8 mouse cellular contexts compared by ENCODE assay signal in genomic region chr1:87111719-87112354, GRCm38 (mm10). TPM values are rescaled to one million over a fixed set of nuclear protein-coding genes. Genes with fewer than 3 reads are reported as not detected.
DNase-seq lines count a peak whose midpoint lies in the region; ATAC-seq and TF ChIP-seq lines count a peak whose summit lies in the region.
"Had no signal": no experiment of that assay in that cellular context is flagged by ENCODE, and none has a peak within 500 bp of the region (broad histone marks: within the 10 kb centered on the region; RNA-seq: fewer than 3 reads in every experiment).

No protein-coding gene starts in this region.

- POLR2A ChIA-PET in Patski (lab: Charles Lee) = no interaction called here

- no peak overlapping the region for H3K9ac ChIP-seq in ES-Bruce4 (ENCODE audit: low read depth, poor library complexity, severe bottlenecking)

- TF ChIP-seq CTCF in layer of hippocampus, adult 2 months (conservative IDR thresholded peaks at IDR 0.05) = peak; percentile 71
- TF ChIP-seq CTCF in ES-Bruce4 (IDR thresholded peaks at IDR 0.05; ENCODE audit: low read depth, low read length) = peak; percentile 59
- peak; percentile 51 for TF ChIP-seq CTCF in Patski (IDR thresholded peaks at IDR 0.05)

- no peaks in the 10 kb centered on the region for H3K4me1 ChIP-seq in ES-Bruce4 (ENCODE audit: control insufficient read depth, insufficient read depth, low read length)

- no peaks in the 10 kb centered on the region for H3K36me3 ChIP-seq in ES-Bruce4 (ENCODE audit: control insufficient read depth, insufficient read depth, low read length, poor library complexity, severe bottlenecking)

- no peak overlapping the region for H3K4me3 ChIP-seq in layer of hippocampus, adult 2 months
- no peak overlapping the region for H3K4me3 ChIP-seq in ES-Bruce4 (ENCODE audit: low read depth, low read length)

- no peaks in the 10 kb centered on the region for H3K9me3 ChIP-seq in ES-Bruce4 (replicated peaks; ENCODE audit: control insufficient read depth, insufficient read depth, low read length, poor library complexity, severe bottlenecking)

- no peak for TF ChIP-seq EP300 in ES-Bruce4 (IDR thresholded peaks at IDR 0.05; ENCODE audit: insufficient read depth, low read depth, low read length)

- CTCF ChIA-PET in Patski (lab: Charles Lee) = interaction anchor here (1.1 kb wide), 1 partner anchor 18 kb away, joined by 3 read pairs; no protein-coding TSS in a partner anchor

- no peak overlapping the region for H3K27ac ChIP-seq in layer of hippocampus, adult 2 months
- no peak overlapping the region for H3K27ac ChIP-seq in ES-Bruce4 (ENCODE audit: insufficient read depth, low read length)

- no peak for ATAC-seq in Patski

- no peak for TF ChIP-seq POLR2A in ES-Bruce4 (IDR thresholded peaks at IDR 0.05; ENCODE audit: insufficient read depth, low read length)

- no peaks in the 10 kb centered on the region; the same call in 1 of the 2 replicates for H3K27me3 ChIP-seq in ES-Bruce4 (ENCODE audit: control insufficient read depth, insufficient read depth, low read length, poor library complexity, severe bottlenecking)
- H3K27me3 ChIP-seq in Patski = no peaks in the 10 kb centered on the region

- in situ Hi-C loops in Patski (cut with MboI; ENCODE audit: low pct_unique_long_range_greater_than_20kb) = no loop called here

- DNase-seq in layer of hippocampus, adult 2 months (ENCODE audit: low spot score in 2 of 2) = peak in 1 of 2 experiments; percentile 35
- DNase-seq in layer of hippocampus, adult 9-10 months (ENCODE audit: low spot score) = no peak
- DNase-seq in Patski (ENCODE audit: low read depth, low spot score) = no peak
- peak; percentile 39 for DNase-seq in heart, postnatal 4 days
- DNase-seq in retina, postnatal 1 day = peak; percentile 58
- DNase-seq in urinary bladder, postnatal 10 days (ENCODE audit: low spot score) = no peak

RNA-seq across cellular contexts. Expression of gene Alpi, which starts 10.4 kb away (rescaled TPM):
- total RNA-seq in layer of hippocampus, adult 2 months (2021) = under 1 TPM in 1 of 2 experiments, not detected in 1; 0.15 TPM
- polyA plus RNA-seq in ES-Bruce4 (2011; ENCODE audit: insufficient read depth, insufficient read length, low read depth, missing spikeins) (not detected in 2 replicates), Patski (2021) (0.04 TPM)
- not detected for total RNA-seq in heart, postnatal 4 days (2021)

RNA-seq across cellular contexts. Expression of gene Akp3, which starts 12.9 kb away (rescaled TPM):
- total RNA-seq in layer of hippocampus, adult 2 months (2021) = not detected
- polyA plus RNA-seq in ES-Bruce4 (2011; ENCODE audit: insufficient read depth, insufficient read length, low read depth, missing spikeins) (not detected in 2 replicates), Patski (2021) (0.06 TPM)
- total RNA-seq in heart, postnatal 4 days (2021) = not detected

RNA-seq across cellular contexts. Expression of gene Alppl2, which starts 22.1 kb away (rescaled TPM):
- total RNA-seq in layer of hippocampus, adult 2 months (2021) = not detected
- polyA plus RNA-seq in ES-Bruce4 (2011; ENCODE audit: insufficient read depth, insufficient read length, low read depth, missing spikeins) (not detected in 2 replicates), Patski (2021) (not detected)
- total RNA-seq in heart, postnatal 4 days (2021) = not detected
- polyA plus RNA-seq: limb, embryonic 14.5 days had no signal

RNA-seq across cellular contexts. Expression of gene Ecel1, which starts 44.5 kb away (rescaled TPM):
- 1 to 10 TPM; 1.6 TPM for total RNA-seq in layer of hippocampus, adult 2 months (2021)
- polyA plus RNA-seq in ES-Bruce4 (2011; ENCODE audit: insufficient read depth, insufficient read length, low read depth, missing spikeins) (0.37 and 2.2 TPM in 2 replicates), Patski (2021) (0.45 TPM)
- total RNA-seq in heart, postnatal 4 days (2021) = under 1 TPM in 1 of 2 experiments, not detected in 1; 0.18 TPM

Comparison
In these comparisons a context has a peak if more than half of its experiments do, and no peak if none do; other contexts are left out.
1. DNase-seq: peak in heart, postnatal 4 days (single experiment) and retina, postnatal 1 day (single experiment); none in layer of hippocampus, adult 9-10 months (single experiment), Patski (single experiment) and urinary bladder, postnatal 10 days (single experiment).
2. Peak in every context shown above with its lines, with median percentiles within 50 percentile points of each other: CTCF ChIP-seq.